Mouse (Mus musculus) limb, embryonic 12.5 days (tissue): ENCODE data around the gene Wipf2. TPM values are rescaled to one million over a fixed set of nuclear protein-coding genes. Genes with fewer than 3 reads are reported as not detected.

ENCODE experiments used
- ATAC-seq: fragments of 200-750 bp; cut with Nextera tagmentation; 2 replicates; pipeline ENCODE4 v1.8.0; 2017; ENCODE audit warnings: low read depth, moderate TSS enrichment; ENCODE audit not compliant: insufficient number of reproducible peaks, insufficient read depth, low FRiP score, low TSS enrichment
- H3K27ac ChIP-seq: fragments of 300-500 bp; sonication (generic); 2 replicates; pipeline ENCODE4 v1.5.1; 2016; ENCODE audit warnings: mild to moderate bottlenecking, moderate library complexity
- H3K27me3 ChIP-seq: fragments of 300-500 bp; sonication (generic); 2 replicates; pipeline ENCODE4 v1.6.1; 2016; ENCODE audit warnings: mild to moderate bottlenecking, moderate library complexity
- H3K36me3 ChIP-seq: fragments of 300-500 bp; sonication (generic); 2 replicates; pipeline ENCODE4 v1.6.1; 2016; ENCODE audit warnings: mild to moderate bottlenecking, moderate library complexity
- H3K4me1 ChIP-seq: fragments of 300-500 bp; sonication (generic); replicated peaks from 2 replicates; pipeline ENCODE4 v1.6.1; 2016
- H3K4me2 ChIP-seq: fragments of 300-500 bp; sonication (generic); 2 replicates; pipeline ENCODE4 v1.6.1; 2016; ENCODE audit warnings: mild to moderate bottlenecking, moderate library complexity
- H3K4me3 ChIP-seq: fragments of 300-500 bp; sonication (generic); replicated peaks from 2 replicates; pipeline ENCODE4 v1.5.1; 2016; ENCODE audit warnings: mild to moderate bottlenecking
- H3K9ac ChIP-seq: fragments of 300-500 bp; sonication (generic); replicated peaks from 2 replicates; pipeline ENCODE4 v1.6.1; 2016; ENCODE audit warnings: mild to moderate bottlenecking, moderate library complexity
- H3K9me3 ChIP-seq: fragments of 300-500 bp; sonication (generic); 2 replicates; pipeline ENCODE4 v1.6.1; 2016; ENCODE audit warnings: mild to moderate bottlenecking, moderate library complexity
- whole genome bisulfite sequencing: fragments of 180-500 bp; shearing (Covaris S2); methylation state at CpG from one replicate; pipeline ENCODE4 v1.1.7; 2016; 5-methylcytosine and 5-hydroxymethylcytosine counted together
- polyA plus RNA-seq: library from polyadenylated mRNA; unstranded; fragments of >200 nt; fragmentation: Nextera tagmentation; extraction: Ambion mirVana; gene quantifications from 2 replicates; pipeline ENCODE4 v1.2.1, GENCODE M21; 2016

Gene Wipf2
- polyA plus RNA-seq, 1 experiment from 2014 or later = 5.8 TPM

DNA sequence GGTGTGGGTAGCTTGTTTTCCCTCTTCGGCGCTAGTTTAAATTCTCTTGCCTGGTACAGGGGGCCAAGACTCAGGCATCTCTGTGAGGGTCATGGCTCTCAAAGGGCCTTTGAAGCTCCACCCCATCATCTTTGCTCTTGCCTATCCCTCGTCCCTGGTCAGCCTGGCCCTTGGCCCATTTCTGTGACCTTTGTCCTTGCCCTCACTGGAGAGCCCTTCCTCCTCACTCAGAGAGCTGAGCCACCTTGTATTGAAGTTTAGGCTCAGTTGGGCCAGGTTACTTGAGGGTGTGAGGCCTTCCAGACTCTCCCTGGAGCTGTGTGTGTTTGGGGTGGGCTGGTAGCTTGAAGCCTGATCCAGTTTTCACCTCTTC is 82.2 kb downstream of the Wipf2 start:
- Histone ChIP-seq H3K27ac (peak overlapping the region; percentile 45; the same call in 1 of the 2 replicates), H3K27me3 (no peaks in the 10 kb centered on the region), H3K9ac (0 out of 2 replicates have a peak overlapping the region, but pooled peaks have one; percentile 14), H3K4me3 (no peak overlapping the region), H3K36me3 (peaks cover 33% of the 10 kb centered on the region), H3K4me1 (peaks cover 81% of the 10 kb centered on the region), H3K9me3 (no peaks in the 10 kb centered on the region), H3K4me2 (no peak overlapping the region)
- ATAC-seq = no peak
- WGBS = 61% methylated on average over 3 of the region's 3 CpGs

DNA sequence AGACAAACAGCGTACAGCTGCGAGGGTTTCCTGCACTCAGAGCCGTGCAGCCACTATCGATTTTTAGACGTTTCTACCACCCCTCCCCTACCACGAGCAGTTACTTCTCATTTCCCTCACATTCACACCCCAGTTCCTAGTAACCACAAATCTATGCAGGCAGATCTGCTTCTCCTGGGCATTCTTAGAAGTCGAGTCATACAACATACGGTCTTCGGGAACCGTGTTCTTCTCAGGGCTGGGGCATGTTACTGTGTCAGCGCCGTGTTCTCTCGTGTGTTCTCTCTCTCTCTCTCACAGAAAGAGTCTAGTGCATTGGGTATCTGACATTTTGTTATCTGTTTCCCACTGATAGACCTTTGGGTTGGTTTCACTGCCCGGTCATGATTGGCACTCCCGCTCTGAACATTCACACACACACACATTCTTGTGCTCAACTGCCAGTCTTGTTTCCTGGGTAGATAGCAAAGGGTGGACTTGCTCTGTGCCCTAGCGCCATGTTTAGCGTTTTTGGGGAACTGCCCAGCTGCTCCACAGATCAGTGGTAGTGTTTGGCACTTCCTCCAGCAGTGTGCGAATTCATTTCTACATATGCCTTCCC is 84.6 kb downstream of the Wipf2 start:
- no peak overlapping the region for H3K4me3 ChIP-seq
- WGBS = 80% methylated on average over 18 of the region's 18 CpGs
- H3K27me3 ChIP-seq = no peaks in the 10 kb centered on the region
- H3K36me3 ChIP-seq = peaks cover 54% of the 10 kb centered on the region
- no peak overlapping the region for H3K27ac ChIP-seq
- H3K4me2 ChIP-seq = no peak overlapping the region
- peaks cover 76% of the 10 kb centered on the region for H3K4me1 ChIP-seq
- no peak overlapping the region for H3K9ac ChIP-seq
- ATAC-seq = no peak
- no peaks in the 10 kb centered on the region for H3K9me3 ChIP-seq

DNA sequence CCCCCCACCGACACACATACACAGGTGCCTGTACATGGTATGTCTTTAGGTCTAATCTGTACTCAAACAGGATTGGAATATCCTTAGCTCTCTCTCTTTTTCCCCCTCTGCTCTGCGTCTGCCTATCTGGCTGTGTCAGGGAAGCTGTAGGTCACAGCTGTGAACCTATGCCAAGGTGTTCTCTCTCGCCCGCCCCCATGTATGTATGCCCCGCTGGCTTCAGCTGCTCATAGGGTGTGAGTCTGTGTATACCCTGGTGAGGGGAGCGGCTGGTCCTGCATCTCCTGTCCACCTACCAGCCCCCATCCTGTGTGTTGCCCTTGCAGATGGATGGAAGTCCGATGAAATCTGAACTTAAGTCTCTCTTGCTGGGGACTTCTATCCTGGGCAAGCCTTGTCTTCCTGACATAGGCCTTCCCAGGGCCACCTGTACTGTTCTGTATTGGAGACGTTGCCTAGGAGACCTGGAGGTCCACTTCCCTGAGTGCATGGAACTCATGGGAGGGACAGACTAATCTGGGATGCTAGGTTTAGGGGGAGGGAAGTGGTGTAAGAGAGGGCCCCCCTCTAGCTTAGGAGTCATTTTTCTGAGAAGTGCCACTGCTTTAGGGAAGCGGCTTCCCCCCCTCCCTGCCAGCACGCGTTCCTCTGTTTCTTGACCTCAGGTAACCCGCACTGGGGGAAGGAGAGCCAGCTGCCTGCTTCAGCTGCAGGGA is 86.0 kb downstream of the Wipf2 start:
- no peak overlapping the region for H3K27ac ChIP-seq

DNA sequence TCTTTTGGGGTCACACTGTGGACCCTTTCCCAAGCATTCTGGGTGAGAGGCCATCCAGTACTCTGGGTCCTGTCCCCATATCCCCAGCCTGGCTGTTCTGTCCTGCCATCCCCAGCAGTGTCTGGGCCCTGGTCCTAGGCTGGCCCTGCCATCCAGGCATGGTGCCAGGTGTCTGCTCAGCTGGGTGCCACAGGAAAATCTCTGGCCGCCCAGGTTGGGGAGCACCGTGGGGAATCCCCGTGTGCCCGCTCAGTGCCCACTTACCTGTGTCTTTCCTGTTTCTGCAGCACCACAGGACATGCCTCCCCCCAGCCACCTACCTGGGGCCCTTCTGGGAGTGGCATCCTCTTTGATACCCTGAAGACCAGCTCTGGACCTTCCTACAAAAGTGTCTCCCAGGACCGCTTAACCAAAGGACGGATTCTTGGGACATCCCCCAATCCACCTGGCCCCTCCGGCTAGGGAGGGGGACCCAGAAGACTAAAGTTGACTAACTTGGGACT is 86.6 kb downstream of the Wipf2 start:
- Histone ChIP-seq H3K4me3 (no peak overlapping the region), H3K27me3 (no peaks in the 10 kb centered on the region), H3K9me3 (no peaks in the 10 kb centered on the region), H3K36me3 (peaks cover 48% of the 10 kb centered on the region), H3K27ac (no peak overlapping the region), H3K4me2 (0 out of 2 replicates have a peak overlapping the region, but pooled peaks have one; percentile 4), H3K4me1 (peaks cover 76% of the 10 kb centered on the region), H3K9ac (no peak overlapping the region)
- ATAC-seq = no peak
- 82% methylated on average over 7 of the region's 7 CpGs for WGBS

More for the DNA sequence above, 86.0 kb downstream of the Wipf2 start:
- Histone ChIP-seq H3K4me3 (no peak overlapping the region), H3K27me3 (no peaks in the 10 kb centered on the region), H3K36me3 (peaks cover 48% of the 10 kb centered on the region), H3K4me1 (peaks cover 76% of the 10 kb centered on the region), H3K9ac (0 out of 2 replicates have a peak overlapping the region, but pooled peaks have one; percentile 18), H3K9me3 (no peaks in the 10 kb centered on the region), H3K4me2 (0 out of 2 replicates have a peak overlapping the region, but pooled peaks have one; percentile 4)
- ATAC-seq = no peak
- 77% methylated on average over 11 of the region's 12 CpGs for WGBS

DNA sequence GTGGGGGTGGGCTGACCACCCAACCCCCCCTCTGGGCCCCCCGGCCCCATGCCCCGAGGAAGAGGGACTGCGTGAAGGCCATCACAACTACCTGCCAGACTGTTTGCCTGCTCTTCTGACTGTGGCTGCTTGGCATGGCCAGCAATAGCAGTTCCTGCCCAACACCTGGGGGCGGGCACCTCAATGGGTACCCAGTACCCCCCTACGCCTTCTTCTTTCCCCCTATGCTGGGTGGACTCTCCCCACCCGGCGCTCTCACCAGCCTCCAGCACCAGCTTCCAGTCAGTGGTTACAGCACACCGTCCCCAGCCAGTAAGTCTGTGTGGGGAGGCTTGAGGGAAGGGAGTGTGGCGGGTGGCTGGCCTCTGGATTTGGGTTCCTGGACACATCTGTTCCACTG is 87.0 kb downstream of the Wipf2 start:
- no peak for ATAC-seq
- peaks cover 48% of the 10 kb centered on the region for H3K36me3 ChIP-seq
- 93% methylated on average over 9 of the region's 9 CpGs for WGBS

DNA sequence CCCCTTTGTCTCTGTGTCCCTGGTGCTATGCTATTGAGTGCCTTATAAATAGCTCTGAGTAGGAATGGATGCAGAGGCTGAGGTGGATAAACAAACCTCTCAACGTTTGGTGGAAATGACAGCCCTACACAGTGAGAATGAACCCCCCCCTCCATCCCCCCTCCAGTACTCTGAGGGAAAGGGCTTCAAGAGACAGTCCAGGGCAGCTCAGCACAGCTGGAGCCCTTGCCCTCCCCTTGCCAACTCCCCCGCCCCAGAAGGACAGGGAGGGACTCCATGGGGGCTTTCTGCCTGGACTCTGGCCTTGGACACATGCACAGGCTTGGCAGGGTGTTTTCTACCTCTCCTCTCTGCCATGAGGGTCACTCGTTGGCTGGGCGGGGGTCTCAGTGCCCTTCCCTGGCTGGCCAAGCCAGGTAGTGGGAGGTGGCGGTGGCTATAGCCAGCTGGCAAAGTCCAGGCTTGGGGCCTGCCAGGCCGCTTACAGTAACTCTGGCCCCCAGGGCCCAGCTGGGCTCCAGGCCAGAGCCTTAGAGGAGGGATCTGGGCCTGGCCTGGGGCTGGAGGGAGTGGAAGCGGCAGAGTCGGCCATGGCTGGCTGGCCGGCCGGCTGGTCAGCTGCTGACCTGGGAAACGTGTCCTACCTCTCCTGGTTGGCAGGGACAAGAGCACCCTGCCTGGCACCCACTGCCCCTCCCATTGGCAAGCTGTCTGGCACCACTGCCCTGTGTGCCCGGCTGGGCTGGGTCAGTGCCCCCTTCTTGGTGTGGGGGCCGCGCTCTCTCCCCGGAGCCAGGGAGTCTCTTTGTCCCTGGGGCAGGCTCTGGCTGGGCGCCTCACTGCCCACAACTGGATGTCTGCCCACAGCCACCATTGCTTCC is 87.8 kb downstream of the Wipf2 start:
- no peaks in the 10 kb centered on the region for H3K27me3 ChIP-seq
- H3K36me3 ChIP-seq = peaks cover 49% of the 10 kb centered on the region
- H3K4me2 ChIP-seq = no peak overlapping the region
- H3K4me3 ChIP-seq = no peak overlapping the region
- peak overlapping the region; percentile 20; the same call in 1 of the 2 replicates for H3K27ac ChIP-seq
- WGBS = 76% methylated on average over 16 of the region's 16 CpGs
- peak overlapping the region; percentile 18; the same call in 1 of the 2 replicates for H3K9ac ChIP-seq
- ATAC-seq = no peak
- peaks cover 74% of the 10 kb centered on the region for H3K4me1 ChIP-seq
- no peaks in the 10 kb centered on the region for H3K9me3 ChIP-seq

More for the DNA sequence above, 87.0 kb downstream of the Wipf2 start:
- Histone ChIP-seq H3K9ac (no peak overlapping the region), H3K27me3 (no peaks in the 10 kb centered on the region), H3K9me3 (no peaks in the 10 kb centered on the region), H3K4me3 (no peak overlapping the region), H3K4me1 (peaks cover 76% of the 10 kb centered on the region), H3K4me2 (no peak overlapping the region), H3K27ac (no peak overlapping the region)

DNA sequence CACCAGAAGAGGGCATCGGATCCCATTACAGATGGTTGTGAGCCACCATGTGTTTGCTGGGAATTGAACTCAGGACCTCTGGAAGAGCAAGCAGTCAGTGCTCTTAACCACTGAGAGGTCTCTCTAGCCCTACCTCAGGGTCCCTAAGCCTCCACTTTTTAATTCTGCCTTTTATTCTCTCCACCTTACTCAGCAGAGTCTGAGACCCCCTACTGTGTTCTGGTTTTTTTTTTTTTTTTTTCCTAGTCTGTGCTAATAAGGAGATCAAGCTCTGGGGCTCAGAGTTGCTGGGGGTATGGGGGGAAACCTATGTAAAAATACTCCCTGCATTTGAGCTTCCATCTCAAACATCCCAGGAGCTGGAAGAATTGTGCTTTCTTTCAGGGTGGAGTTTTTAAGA is 88.7 kb downstream of the Wipf2 start:
- ATAC-seq = no peak
- Histone ChIP-seq H3K9ac (no peak overlapping the region), H3K9me3 (no peaks in the 10 kb centered on the region), H3K27ac (peak overlapping the region; percentile 25; the same call in 1 of the 2 replicates), H3K4me1 (peaks cover 72% of the 10 kb centered on the region), H3K36me3 (peaks cover 56% of the 10 kb centered on the region), H3K27me3 (no peaks in the 10 kb centered on the region), H3K4me3 (no peak overlapping the region), H3K4me2 (no peak overlapping the region)
- 83% methylated on average over 1 of the region's 1 CpGs for WGBS

DNA sequence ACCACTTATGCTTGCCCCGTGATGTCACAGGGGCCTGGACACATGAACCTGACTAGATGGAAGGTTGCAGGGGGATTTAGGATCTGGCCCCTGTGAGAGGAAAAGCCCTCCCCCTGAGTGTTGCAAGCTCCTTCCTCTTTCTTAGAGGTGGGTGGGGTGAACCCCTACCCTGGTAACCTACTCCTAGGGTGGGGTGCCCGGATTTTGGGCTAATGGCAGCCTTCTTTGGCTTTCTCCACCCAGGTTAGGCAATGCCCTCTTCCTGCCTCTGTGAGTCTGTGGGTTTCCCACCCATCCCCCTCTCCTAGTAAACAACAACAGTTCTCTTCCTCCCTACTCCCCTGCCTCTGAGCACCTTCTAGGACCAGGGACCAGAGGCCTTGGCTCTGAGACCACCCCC is 89.3 kb downstream of the Wipf2 start:
- no peak overlapping the region for H3K4me2 ChIP-seq
- no peak overlapping the region for H3K4me3 ChIP-seq
- no peak overlapping the region for H3K9ac ChIP-seq
- H3K27me3 ChIP-seq = no peaks in the 10 kb centered on the region
- H3K4me1 ChIP-seq = peaks cover 65% of the 10 kb centered on the region
- H3K36me3 ChIP-seq = peaks cover 56% of the 10 kb centered on the region
- peak overlapping the region; percentile 41 for H3K27ac ChIP-seq
- ATAC-seq = no peak
- H3K9me3 ChIP-seq = no peaks in the 10 kb centered on the region
- 50% methylated on average over 2 of the region's 2 CpGs for WGBS

DNA sequence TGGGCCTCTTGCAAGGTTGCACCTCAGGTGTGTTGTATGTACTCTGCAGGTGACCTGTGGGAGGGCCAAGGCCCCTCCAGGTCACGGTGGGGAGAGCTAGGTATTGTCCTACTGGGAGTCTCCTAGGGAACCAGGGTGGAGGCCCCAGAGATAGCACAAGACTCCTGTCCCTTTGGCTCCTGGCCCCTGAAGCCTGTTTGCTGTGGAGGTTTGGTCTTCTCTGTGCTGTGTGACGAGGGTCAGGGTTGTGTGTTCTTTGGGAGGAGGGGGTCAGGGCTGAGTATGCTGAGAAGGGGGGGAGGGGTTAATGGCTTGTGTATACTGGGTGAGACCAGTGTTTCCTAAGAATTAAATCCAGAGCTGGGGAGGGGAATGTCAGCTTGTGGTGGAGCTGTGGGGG is 89.9 kb downstream of the Wipf2 start:
- Histone ChIP-seq H3K9me3 (no peaks in the 10 kb centered on the region), H3K4me1 (peaks cover 63% of the 10 kb centered on the region), H3K27ac (peak overlapping the region; percentile 41; the same call in 1 of the 2 replicates), H3K4me3 (0 out of 2 replicates have a peak overlapping the region, but pooled peaks have one; percentile 3), H3K27me3 (no peaks in the 10 kb centered on the region), H3K9ac (no peak overlapping the region), H3K36me3 (peaks cover 58% of the 10 kb centered on the region), H3K4me2 (no peak overlapping the region)
- ATAC-seq = no peak
- WGBS = 14% methylated on average over 2 of the region's 2 CpGs

DNA sequence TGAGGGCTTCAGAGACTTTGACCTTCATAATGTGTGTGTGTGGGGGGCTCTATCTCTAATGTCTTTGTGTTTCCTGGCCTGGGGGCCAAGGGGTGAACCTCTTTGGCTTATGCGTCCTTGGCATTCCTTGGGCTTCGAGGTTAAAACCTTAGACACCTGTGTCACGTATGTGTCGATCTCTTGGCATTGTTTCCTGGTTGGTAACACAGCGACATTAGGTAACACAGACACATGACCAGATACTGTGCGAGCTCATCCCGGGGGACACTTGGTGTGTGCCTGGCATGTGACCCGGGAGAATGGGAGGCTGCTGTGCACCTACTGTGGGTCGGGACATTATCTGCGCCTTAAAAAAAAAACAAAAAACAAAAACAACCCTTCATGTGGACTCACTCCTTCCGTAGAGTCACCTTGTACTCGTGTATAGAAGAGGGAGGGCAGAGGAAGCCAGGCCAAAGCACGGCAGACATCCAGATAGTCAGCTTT is 90.4 kb downstream of the Wipf2 start:
- peaks cover 63% of the 10 kb centered on the region for H3K36me3 ChIP-seq
- no peak for ATAC-seq
- 35% methylated on average over 13 of the region's 13 CpGs for WGBS
- no peaks in the 10 kb centered on the region for H3K9me3 ChIP-seq
- H3K27ac ChIP-seq = peak overlapping the region; percentile 69
- no peak overlapping the region for H3K4me3 ChIP-seq
- peaks cover 67% of the 10 kb centered on the region for H3K4me1 ChIP-seq
- no peak overlapping the region for H3K9ac ChIP-seq
- no peaks in the 10 kb centered on the region for H3K27me3 ChIP-seq
- H3K4me2 ChIP-seq = peak overlapping the region; percentile 39; the same call in 1 of the 2 replicates
